Mouse (Mus musculus) retina, adult 2 months (tissue): ENCODE measurements around the gene Hoxa11.

Source experiments
- DNase-seq: peaks from one replicate; pipeline ENCODE4 v3.0.0-alpha.2; 2012; ENCODE audit warnings: low read depth, low spot score

The Hoxa11 gene

DNA sequence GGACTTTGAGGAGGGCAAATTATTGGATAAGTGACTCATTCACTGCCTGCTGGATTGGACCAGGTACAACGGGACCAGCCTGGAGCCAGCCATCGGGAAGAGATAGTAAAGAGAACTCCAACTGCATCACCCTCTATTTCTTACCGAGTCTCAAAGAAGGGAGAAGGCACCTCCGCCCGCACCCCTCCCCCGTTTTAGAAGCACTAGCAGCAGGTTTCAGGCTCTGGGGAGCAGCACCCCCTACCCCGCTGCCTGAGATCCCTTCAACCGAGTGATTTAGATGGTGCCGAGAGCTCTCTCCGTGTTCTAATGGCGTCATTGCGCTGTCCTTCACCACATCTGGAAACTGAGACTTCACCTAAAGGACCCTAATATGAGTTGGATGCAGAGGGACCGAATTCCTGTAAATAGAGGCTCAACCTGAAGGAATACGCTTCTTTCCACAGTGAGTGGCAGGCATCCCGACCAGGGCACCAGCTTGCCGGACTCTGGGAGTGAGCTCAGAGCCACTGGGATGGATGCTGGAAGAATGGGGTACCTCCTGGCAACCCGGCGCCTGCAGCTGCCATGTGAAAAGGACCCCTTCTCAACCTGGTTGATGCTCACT is 19.8 kb upstream of the Hoxa11 start:
- no peak for DNase-seq

DNA sequence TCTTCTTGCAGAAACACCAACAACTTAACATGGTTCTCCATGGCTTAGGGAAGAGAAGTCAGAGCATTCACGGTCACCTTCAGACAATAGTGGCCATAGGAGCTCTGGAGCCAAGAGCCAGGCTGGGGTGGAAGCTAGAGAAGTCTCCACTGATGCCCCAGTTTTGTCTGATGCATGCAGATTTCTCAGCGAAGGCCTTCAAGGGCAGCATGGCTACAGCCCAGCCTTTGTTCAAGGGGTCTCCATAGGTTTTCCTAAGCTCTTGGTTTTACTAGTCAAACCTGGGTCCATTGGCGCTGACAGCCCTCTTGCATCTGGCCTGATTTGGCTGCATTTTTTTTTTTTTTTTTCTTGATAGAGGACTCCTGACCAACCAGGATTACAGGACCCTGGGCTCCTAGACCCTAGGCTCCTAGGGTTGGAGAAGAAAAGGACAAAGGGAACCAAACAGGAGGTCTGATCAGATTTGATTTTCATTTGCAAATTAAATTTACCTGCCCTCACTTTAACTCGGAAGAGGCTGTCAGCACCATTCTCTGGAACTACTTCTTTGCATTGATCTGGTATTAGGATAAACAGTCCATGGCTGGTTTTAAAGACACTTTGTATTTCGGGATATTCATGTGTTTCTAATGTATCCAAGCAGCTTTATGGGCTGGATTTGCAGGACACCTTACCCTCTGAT is 18.6 kb upstream of the Hoxa11 start:
- no peak for DNase-seq

- DNase-seq = no peak
These were observed 17.6 kb upstream of the Hoxa11 start for GRCm38 (mm10) chr6:52263321-52263585.

GRCm38 (mm10) chr6:52262463-52263320 is 17.1 kb upstream of the Hoxa11 start:
- DNase-seq = no peak

GRCm38 (mm10) chr6:52261751-52262462 is 16.3 kb upstream of the Hoxa11 start:
- DNase-seq = no peak

DNA sequence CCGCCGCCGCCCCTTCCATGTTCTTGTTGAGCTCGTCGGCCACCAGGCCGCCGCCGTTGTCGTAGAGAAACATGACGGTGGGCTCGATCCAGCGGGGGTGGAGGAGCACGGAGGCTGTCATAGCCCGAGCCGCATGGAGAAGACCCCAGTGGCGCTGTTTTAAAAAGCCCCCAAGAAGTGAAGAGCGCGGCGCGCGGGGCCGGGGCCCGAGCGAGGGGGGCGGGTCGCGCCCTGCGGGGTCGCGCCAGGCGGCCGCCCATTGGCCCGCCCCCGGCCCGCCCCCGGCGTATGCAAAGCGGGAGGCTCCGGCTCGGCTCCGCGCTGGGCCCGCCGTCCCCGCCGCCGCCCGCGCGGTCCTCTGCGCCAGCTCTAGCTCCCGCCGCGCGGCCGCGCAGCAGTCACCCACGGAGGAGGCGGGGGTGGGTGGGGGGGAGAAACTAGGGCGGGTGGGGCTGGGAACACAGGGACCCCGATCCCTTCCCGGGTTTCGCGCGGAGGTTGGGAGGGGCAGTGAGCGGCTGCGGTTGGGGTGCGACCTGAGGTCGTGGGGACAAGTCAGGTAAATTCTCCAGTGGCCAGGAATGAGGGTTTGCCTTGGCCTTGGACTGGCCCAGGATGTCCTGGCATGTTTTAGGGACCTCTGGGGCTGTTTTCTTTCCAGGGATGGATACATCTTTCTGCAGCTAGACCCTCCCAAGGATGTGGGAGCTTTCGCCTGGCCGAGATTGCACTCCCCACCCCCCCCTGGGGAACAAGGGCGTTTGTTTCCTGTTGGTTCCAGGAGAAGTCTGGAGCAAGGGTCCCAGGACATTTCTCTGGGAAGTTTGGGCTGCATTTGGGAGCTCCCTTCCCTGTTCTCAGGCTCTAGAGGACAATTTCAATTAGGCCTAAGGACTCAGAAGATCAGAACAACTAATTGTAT is 15.3 kb upstream of the Hoxa11 start, which contains the start of gene Hoxa13:
Gene Hoxa13 (minus strand): TSS at position 227 of the 922 bp plus-strand sequence.
- DNase-seq = no peak

DNA sequence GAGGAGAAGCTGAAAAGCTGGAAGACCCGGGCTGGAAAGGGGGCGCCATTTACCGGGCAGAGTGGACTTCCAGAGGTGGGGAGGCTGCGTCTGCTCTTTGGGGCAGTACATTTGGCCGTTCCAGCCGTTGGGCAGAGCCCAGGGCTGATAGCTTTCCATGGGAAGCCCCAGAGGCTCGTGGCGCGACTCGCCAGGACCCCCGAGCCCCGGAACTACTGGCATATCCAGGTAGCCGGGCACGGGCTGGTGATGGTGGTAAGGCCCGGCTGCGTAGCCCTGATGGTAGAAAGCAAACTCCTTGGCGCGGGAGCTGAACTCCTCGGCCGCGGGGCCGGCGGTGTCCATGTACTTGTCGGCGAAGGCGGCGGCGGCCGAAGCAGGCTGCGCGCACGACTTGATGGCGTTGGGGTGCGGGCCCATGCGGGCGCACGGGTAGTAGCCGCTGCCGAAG is 14.2 kb upstream of the Hoxa11 start:
- no peak for DNase-seq

GRCm38 (mm10) chr6:52259081-52259790 is 13.6 kb upstream of the Hoxa11 start:
- DNase-seq = no peak

DNA sequence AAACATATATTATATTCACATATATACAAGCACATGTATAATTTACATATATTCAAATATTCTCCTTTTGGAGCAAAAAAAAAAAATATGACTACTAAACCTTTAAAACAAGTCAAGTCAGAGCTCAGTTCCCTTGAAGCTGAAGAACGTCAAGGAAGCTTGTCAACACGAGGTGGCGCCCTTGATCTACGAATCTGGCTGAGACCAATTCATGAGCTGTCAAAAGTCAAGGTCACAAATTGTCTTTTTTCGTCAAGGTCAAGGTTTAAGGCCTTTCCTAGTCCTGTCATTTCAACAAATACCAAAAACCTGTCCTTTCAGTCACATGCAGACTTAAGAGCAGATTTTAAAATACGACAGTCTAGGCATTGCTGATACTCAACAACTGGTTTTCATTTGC is 11.3 kb upstream of the Hoxa11 start:
- peak; percentile 53 for DNase-seq

DNA sequence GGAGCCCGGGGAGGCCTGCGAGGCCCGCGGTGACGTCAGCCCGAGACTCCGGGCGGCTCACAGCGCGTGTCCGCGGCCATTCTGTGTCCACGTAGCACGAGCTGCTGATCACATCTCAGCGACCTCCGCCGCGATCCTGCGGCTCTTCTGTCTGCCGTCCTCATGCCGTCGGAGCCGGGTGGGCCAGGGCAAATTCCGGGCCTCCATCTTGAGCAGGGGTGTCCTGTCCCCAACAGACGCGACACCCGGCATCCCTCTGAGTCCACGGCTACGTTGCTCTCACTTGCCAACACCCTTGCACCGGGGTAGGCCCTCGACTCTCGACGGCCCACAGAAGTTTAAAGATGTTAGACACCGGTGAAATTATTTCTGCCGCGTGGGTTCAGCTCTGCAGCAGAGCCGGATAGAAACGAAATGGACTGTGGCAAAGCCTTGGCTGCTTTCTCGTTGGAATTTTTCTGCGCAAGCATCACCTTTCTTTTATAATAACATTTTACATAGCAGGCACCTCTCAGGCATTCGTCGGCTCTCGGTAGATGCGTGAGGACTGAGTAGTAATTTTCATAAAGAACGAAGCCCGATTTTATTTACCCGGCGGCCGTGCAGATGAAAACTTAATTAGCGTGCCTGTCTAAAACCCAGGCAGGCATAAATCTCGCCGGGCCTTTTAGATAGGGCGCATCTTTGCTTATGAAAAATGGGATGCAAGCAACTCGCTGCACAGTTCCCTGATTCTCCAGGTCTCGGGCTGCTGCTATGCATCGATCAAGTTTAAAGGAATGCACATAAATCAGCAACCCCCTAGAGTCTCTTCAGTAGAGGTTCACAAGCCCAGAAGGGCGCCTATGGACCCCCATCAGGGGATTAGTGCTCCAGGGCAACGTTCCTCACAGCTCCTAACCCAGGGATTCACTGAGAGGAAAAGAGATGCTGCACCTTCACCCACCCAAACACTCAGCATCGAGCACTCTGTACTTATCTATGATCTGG is 8.2 kb upstream of the Hoxa11 start:
- DNase-seq = no peak

DNA sequence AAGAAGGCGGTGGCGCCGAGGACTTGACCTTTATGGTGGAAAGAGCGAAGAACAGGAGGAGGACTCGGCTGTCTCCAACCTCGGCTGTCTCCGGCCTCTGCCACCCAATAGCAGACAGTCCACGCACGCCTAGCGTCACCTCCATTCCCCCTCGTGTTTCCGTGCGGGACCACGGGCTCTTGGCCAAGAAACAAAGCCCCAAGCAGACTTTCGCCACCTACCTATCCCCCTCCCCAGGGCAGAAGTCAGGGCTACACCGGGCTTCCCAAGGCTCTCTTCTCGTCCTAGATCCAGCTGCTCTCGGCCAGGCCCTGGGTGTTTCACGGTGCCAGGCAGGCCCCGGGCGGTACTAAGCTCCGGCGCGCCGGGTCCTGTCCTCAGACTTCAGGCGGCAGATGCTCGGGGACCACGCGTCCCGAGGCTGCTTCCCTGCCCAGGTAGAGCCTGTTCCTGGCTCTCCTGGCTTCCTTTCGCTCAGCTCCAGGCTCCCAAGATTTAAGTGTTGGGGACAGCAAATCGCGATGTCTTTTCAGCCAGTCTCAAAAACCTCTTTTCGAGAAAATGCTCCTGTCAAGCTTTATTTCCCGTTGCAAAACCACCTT is 7.3 kb upstream of the Hoxa11 start:
- no peak for DNase-seq

GRCm38 (mm10) chr6:52252016-52252774 is 6.6 kb upstream of the Hoxa11 start:
- no peak for DNase-seq

DNA sequence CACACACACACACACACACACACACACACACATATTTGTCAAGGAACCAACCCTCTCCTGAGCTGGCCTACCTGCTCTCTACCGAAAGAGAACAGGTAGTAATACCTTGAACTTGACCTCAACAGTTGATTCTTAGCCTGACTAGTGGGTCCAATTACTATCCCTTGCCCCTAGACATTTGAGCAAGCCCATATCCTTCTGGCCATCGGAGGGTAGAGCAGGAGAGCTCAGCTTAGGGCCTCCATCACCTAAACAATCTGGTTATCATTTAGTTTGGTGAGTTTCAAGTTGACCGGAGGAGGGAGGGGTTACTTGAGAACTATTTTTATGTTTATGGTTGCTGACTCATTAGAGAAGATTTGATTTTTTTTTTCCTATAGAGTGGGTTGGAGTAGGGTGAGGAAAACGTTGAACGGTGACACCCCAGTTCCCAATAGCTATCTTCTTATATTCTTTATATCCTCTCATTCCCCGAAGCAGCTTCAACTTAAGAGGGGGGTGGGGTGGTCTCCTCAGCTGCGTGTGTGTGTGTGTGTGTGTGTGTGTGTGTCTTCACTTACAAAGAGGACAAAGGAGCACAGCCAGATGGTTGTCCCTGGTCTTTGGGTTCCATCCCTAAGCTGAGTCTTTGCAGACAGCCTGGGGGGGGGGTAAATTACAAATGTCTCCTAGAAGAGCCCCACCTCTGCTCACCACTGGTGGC is 5.7 kb upstream of the Hoxa11 start:
- no peak for DNase-seq

- no peak for DNase-seq
These were observed 4.2 kb upstream of the Hoxa11 start for GRCm38 (mm10) chr6:52249826-52250225.

- no peak for DNase-seq
These were observed 3.8 kb upstream of the Hoxa11 start for GRCm38 (mm10) chr6:52249415-52249738.

DNA sequence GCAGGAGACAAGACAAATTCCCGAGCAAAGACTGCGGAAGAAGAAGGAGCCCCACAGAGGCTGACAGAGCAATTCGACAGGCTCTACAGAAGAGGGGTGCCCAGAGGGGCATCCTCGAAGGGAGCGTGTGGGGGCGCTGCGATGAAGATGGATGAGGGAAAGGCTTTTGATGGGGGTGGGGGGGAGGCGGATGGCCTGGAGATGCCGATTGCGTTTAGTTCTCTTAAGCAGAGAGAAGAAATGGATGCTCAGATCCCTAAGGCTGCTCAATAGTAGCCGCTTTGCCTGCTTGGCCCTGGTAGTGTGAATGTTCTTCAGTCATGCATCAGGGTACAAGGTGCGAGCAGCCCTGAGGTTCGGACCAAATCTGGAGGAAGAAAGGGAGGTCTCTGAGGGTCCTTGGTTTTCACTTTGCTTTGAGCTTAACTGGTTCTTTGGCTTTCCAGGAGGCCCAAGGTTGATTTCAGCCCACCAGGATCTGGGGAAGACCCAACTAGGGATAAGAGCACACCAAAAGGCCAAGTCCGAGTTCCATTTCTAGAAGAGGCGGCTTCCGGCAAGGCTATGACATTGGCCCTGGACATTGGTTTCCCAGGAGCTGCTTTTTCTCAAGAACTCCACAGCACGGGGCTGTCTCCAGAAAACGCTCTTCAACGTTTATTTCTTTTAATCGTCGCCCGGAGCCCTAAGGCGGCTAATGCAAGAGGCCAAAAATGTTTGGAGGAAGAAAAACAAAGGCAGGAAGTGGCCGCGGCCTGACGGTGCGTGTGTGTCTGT is 3.2 kb upstream of the Hoxa11 start:
- no peak for DNase-seq
